Mouse (Mus musculus): ENCODE measurements around the gene Ccl9.

Gene Ccl9

GRCm38 (mm10) chr11:83534609-83535423, 43.6 kb downstream of the Ccl9 start:
- peak; percentile 79 to 90 for DNase-seq

GRCm38 (mm10) chr11:83534143-83534542, 44.3 kb downstream of the Ccl9 start:
- DNase-seq = no peak

GRCm38 (mm10) chr11:83533192-83533591, 45.2 kb downstream of the Ccl9 start:
- DNase-seq = no peak

DNA sequence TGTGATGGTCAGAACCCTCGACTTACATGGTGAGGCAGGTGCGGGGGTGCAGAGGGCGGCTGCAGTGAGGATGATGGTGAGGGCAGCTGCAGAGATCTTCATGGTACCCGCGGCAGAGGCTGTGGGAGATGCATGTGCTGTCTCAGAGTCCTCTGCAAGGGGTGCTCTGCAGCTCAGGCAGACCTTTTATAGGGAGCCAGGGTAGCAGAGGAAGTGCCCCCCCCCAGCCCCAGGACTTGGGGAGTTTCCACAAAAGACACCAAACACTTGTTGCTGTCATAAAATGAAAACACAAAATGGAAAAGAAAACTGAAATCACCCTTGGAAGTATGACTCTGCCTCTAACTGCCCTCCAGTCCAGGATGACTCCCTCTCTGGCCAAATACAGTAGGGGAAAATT, 48.1 kb downstream of the Ccl9 start, which contains the start of gene Ccl5:
Ccl5 (minus strand) TSS at position 159 of the 400 bp plus-strand sequence.
- no peak for DNase-seq

GRCm38 (mm10) chr11:83529024-83529423, 49.4 kb downstream of the Ccl9 start:
- DNase-seq = no peak

Data from kidney, adult 8-10 months (tissue).